16 mouse cellular contexts compared by ENCODE assay signal in the genomic region with DNA sequence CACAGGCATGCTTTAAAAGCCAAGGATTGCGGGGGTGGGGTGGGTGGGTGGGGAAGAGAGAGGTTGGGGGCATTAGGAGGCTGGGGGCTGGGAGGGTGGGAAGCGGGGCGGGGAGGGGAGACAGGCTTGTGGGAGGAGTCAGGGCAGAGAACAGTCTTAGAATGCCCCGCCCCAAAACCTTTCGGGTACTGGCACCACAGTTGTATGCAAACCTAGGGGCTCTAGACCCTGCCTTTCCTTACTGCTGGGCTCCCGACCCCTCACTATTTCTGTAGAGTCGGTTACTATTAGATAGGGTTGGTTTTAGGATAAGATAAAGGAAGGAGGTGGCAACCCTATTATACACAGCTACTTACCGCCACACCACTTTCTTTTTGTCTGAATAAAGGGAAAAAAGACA.
DNase-seq lines count a peak whose midpoint lies in the region; ATAC-seq and TF ChIP-seq lines count a peak whose summit lies in the region.
"Had no signal": no experiment of that assay in that cellular context is flagged by ENCODE, and none has a peak within 500 bp of the region (broad histone marks: within the 10 kb centered on the region; RNA-seq: fewer than 3 reads in every experiment).

No protein-coding gene starts in this region.

- peaks cover 9% of the 10 kb centered on the region for H3K4me1 ChIP-seq in forebrain, embryonic 13.5 days
- peaks cover 39% of the 10 kb centered on the region for H3K4me1 ChIP-seq in forebrain, embryonic 10.5 days
- peaks cover 14% of the 10 kb centered on the region; the same call in 1 of the 2 replicates for H3K4me1 ChIP-seq in kidney, embryonic 14.5 days (ENCODE audit: control insufficient read depth, insufficient read depth, low read length)
- no peaks in the 10 kb centered on the region for H3K4me1 ChIP-seq in kidney, adult 2 months (ENCODE audit: control insufficient read depth, insufficient read depth, low read length)

- no peak overlapping the region for H3K27ac ChIP-seq in forebrain, embryonic 13.5 days
- no peak overlapping the region for H3K27ac ChIP-seq in forebrain, embryonic 10.5 days
- no peak overlapping the region for H3K27ac ChIP-seq in kidney, embryonic 14.5 days (ENCODE audit: low read depth, low read length)
- no peak overlapping the region for H3K27ac ChIP-seq in kidney, adult 2 months (ENCODE audit: insufficient read depth, low read depth, low read length)
- H3K27ac ChIP-seq: layer of hippocampus, adult 2 months; left cerebral cortex, adult 2 months; limb, embryonic 13.5 days; midbrain, embryonic 15.5 days had no signal

- DNase-seq in forebrain, embryonic 10.5 days (ENCODE audit: extremely low spot score, low spot score), result no peak
- no peak for DNase-seq in kidney, adult 2 months
- DNase-seq in thymus, postnatal 14 days, result peak; percentile 30
- no peak for DNase-seq in thymus, postnatal 10 days (ENCODE audit: low spot score in 2 of 2)
- no peak for DNase-seq in adrenal gland, adult 8-10 months
- DNase-seq: cerebellum, adult 8-10 months; heart, postnatal 36 days; right cerebral cortex, adult 18-20 months had no signal

- no peak for TF ChIP-seq CTCF in kidney, adult 2 months (conservative IDR thresholded peaks at IDR 0.05; ENCODE audit: insufficient read depth, insufficient read length, low read depth, low read length)

- H3K9ac ChIP-seq in forebrain, embryonic 13.5 days, result no peak overlapping the region
- no peak overlapping the region for H3K9ac ChIP-seq in kidney, embryonic 14.5 days (ENCODE audit: low read depth, low read length)
- H3K9ac ChIP-seq: limb, embryonic 13.5 days; midbrain, embryonic 15.5 days had no signal

- no peaks in the 10 kb centered on the region for H3K36me3 ChIP-seq in forebrain, embryonic 13.5 days (ENCODE audit: poor library complexity, severe bottlenecking)
- H3K36me3 ChIP-seq in forebrain, embryonic 10.5 days (replicated peaks), result no peaks in the 10 kb centered on the region
- no peaks in the 10 kb centered on the region for H3K36me3 ChIP-seq in kidney, embryonic 14.5 days (ENCODE audit: control insufficient read depth, insufficient read depth, low read length)
- no peaks in the 10 kb centered on the region for H3K36me3 ChIP-seq in kidney, adult 2 months (ENCODE audit: control insufficient read depth, insufficient read depth, low read length)
- H3K36me3 ChIP-seq: limb, embryonic 13.5 days; midbrain, embryonic 15.5 days had no signal

- WGBS in forebrain, embryonic 13.5 days, result 44% methylated on average over 7 of the region's 8 CpGs
- 53% methylated on average over 8 of the region's 8 CpGs for WGBS in forebrain, embryonic 10.5 days
- WGBS in kidney, embryonic 14.5 days, result 38% methylated on average over 8 of the region's 8 CpGs
- 53% methylated on average over 8 of the region's 8 CpGs for WGBS in kidney, adult 2 months

- 0 out of 2 replicates have a peak, but pooled peaks have one; percentile 6 for ATAC-seq in forebrain, embryonic 13.5 days
- peak; percentile 59; the same call in 1 of the 2 replicates for ATAC-seq in kidney, embryonic 14.5 days (ENCODE audit: low FRiP score, low TSS enrichment)
- no peak for ATAC-seq in frontal cortex, adult (ENCODE audit: low TSS enrichment)
- ATAC-seq: intestine, postnatal 0 days; midbrain, embryonic 15.5 days had no signal

- no peaks in the 10 kb centered on the region for H3K9me3 ChIP-seq in forebrain, embryonic 13.5 days (replicated peaks)
- H3K9me3 ChIP-seq in forebrain, embryonic 10.5 days, result no peaks in the 10 kb centered on the region
- H3K9me3 ChIP-seq in kidney, embryonic 14.5 days (ENCODE audit: control insufficient read depth, low read length), result no peaks in the 10 kb centered on the region
- H3K9me3 ChIP-seq: limb, embryonic 13.5 days; midbrain, embryonic 15.5 days had no signal

- no peaks in the 10 kb centered on the region for H3K27me3 ChIP-seq in forebrain, embryonic 13.5 days
- H3K27me3 ChIP-seq in forebrain, embryonic 10.5 days (ENCODE audit: poor library complexity, severe bottlenecking), result 0 out of 2 replicates have a peak, but pooled peaks cover 5% of the 10 kb centered on the region
- no peaks in the 10 kb centered on the region for H3K27me3 ChIP-seq in kidney, embryonic 14.5 days (ENCODE audit: control insufficient read depth, insufficient read depth, low read length)
- H3K27me3 ChIP-seq in kidney, adult 2 months (replicated peaks; ENCODE audit: control insufficient read depth, insufficient read depth, low read length), result no peaks in the 10 kb centered on the region
- H3K27me3 ChIP-seq: midbrain, embryonic 15.5 days had no signal

- TF ChIP-seq POLR2A in kidney, adult 2 months (IDR thresholded peaks at IDR 0.05; ENCODE audit: low read depth, low read length), result no peak

- no peak overlapping the region for H3K4me3 ChIP-seq in forebrain, embryonic 13.5 days
- H3K4me3 ChIP-seq in forebrain, embryonic 10.5 days, result no peak overlapping the region
- no peak overlapping the region for H3K4me3 ChIP-seq in kidney, embryonic 14.5 days (ENCODE audit: low read length)
- no peak overlapping the region for H3K4me3 ChIP-seq in kidney, adult 2 months (ENCODE audit: insufficient read depth, low read depth, low read length)
- H3K4me3 ChIP-seq: layer of hippocampus, adult 2 months; left cerebral cortex, adult 2 months; limb, embryonic 13.5 days; midbrain, embryonic 15.5 days had no signal

- H3K4me2 ChIP-seq in forebrain, embryonic 13.5 days, result no peak overlapping the region
- peak overlapping the region; percentile 15; the same call in 1 of the 2 replicates for H3K4me2 ChIP-seq in kidney, embryonic 14.5 days (replicated peaks; ENCODE audit: low read depth, low read length)
- H3K4me2 ChIP-seq: limb, embryonic 13.5 days; midbrain, embryonic 15.5 days had no signal
